Mouse (Mus musculus) intestine, embryonic 16.5 days (tissue): Measurements from ENCODE around the gene Cct3. TPM values are rescaled to one million over a fixed set of nuclear protein-coding genes. Genes with fewer than 3 reads are reported as not detected.
"Not testable (repeated sequence)": the region's sequence is repeated elsewhere in the genome, so short reads cannot be mapped to it uniquely, and the experiment has no call there.

ENCODE experiments used
- ATAC-seq: fragments of 200-750 bp; cut with Nextera tagmentation; 2 replicates; pipeline ENCODE4 v1.8.0; 2017; ENCODE audit warnings: moderate TSS enrichment, moderate library complexity
- H3K27ac ChIP-seq: fragments of 300-500 bp; sonication (generic); 2 replicates; pipeline ENCODE4 v1.5.1; 2014; ENCODE audit warnings: mild to moderate bottlenecking, low read length
- H3K27me3 ChIP-seq: fragments of 300-500 bp; sonication (generic); replicated peaks from 2 replicates; pipeline ENCODE4 v1.6.1; 2014; ENCODE audit warnings: low read length, control low read depth, mixed read lengths; ENCODE audit not compliant: control insufficient read depth, insufficient read depth
- H3K36me3 ChIP-seq: fragments of 300-500 bp; sonication (generic); 2 replicates; pipeline ENCODE4 v1.6.1; 2014; ENCODE audit warnings: low read length, control low read depth; ENCODE audit not compliant: control insufficient read depth, insufficient read depth
- H3K4me1 ChIP-seq: fragments of 300-500 bp; sonication (generic); 2 replicates; pipeline ENCODE4 v1.6.1; 2014; ENCODE audit warnings: low read length, control low read depth, mixed read lengths; ENCODE audit not compliant: control insufficient read depth, insufficient read depth
- H3K4me2 ChIP-seq: fragments of 300-500 bp; sonication (generic); 2 replicates; pipeline ENCODE4 v1.6.1; 2014; ENCODE audit warnings: low read depth, low read length, control low read depth
- H3K4me3 ChIP-seq: fragments of 300-500 bp; sonication (generic); 2 replicates; pipeline ENCODE4 v1.5.1; 2014; ENCODE audit warnings: mild to moderate bottlenecking, low read length
- H3K9ac ChIP-seq: fragments of 300-500 bp; sonication (generic); 2 replicates; pipeline ENCODE4 v1.6.1; 2014; ENCODE audit warnings: low read depth, low read length
- H3K9me3 ChIP-seq: fragments of 300-500 bp; sonication (generic); 2 replicates; pipeline ENCODE4 v1.6.1; 2016; ENCODE audit warnings: low read length, control low read depth; ENCODE audit not compliant: control insufficient read depth
- WGBS: fragments of 180-500 bp; shearing (Covaris S2); extraction: QIAGEN DNeasy Blood & Tissue Kit; methylation state at CpG from one replicate; pipeline ENCODE4 v1.1.7; 2014; 5-methylcytosine and 5-hydroxymethylcytosine counted together
- polyA plus RNA-seq: library from polyadenylated mRNA; unstranded; fragments of >200 nt; fragmentation: Nextera tagmentation; extraction: Ambion mirVana; gene quantifications from 2 replicates; pipeline ENCODE4 v1.2.1, GENCODE M21; 2015

Gene Cct3
- polyA plus RNA-seq, 1 experiment from 2014 or later, result 510 TPM

- Histone ChIP-seq H3K4me1 (peaks cover 14% of the 10 kb centered on the region), H3K4me3 (peak within 1 kb of the TSS; percentile 20), H3K27ac (no peak within 1 kb of the TSS; the same call in 1 of the 2 replicates), H3K4me2 (peak within 1 kb of the TSS; percentile 47), H3K36me3 (peaks cover 19% of the 10 kb centered on the region), H3K9ac (peak within 1 kb of the TSS; percentile 48; the same call in 1 of the 2 replicates), H3K9me3 (no peaks in the 10 kb centered on the region), H3K27me3 (peaks cover 10% of the 10 kb centered on the region)
- peak; percentile 41 for ATAC-seq
- 6% methylated on average over 16 of the region's 16 CpGs for WGBS
These were observed 67.4 kb downstream of the Cct3 start, which contains the start of gene Paqr6 for GRCm38 (mm10) chr3:88364337-88364736. Paqr6 (plus strand) TSS chr3:88364584.

- ATAC-seq, result no peak
- peaks cover 13% of the 10 kb centered on the region for H3K36me3 ChIP-seq
- WGBS, result 42% methylated on average over 34 of the region's 34 CpGs
- H3K4me3 ChIP-seq, result no peak overlapping the region
- H3K4me2 ChIP-seq, result no peak overlapping the region
- no peak overlapping the region for H3K9ac ChIP-seq
- H3K27ac ChIP-seq, result no peak overlapping the region
- peaks cover 7% of the 10 kb centered on the region; the same call in 1 of the 2 replicates for H3K9me3 ChIP-seq
- H3K27me3 ChIP-seq, result peaks cover 10% of the 10 kb centered on the region
- peaks cover 14% of the 10 kb centered on the region for H3K4me1 ChIP-seq
These were observed 68.9 kb downstream of the Cct3 start for GRCm38 (mm10) chr3:88365705-88366361.

- 4% methylated on average over 19 of the region's 22 CpGs for WGBS
- Histone ChIP-seq H3K4me2 (peak overlapping the region; percentile 30), H3K27me3 (peaks cover 10% of the 10 kb centered on the region), H3K4me1 (peaks cover 14% of the 10 kb centered on the region)
- H3K9ac ChIP-seq, H3K27ac ChIP-seq, H3K9me3 ChIP-seq, H3K4me3 ChIP-seq, H3K36me3 ChIP-seq: not testable (repeated sequence)
- ATAC-seq, result peak; percentile 76
These were observed 70.0 kb downstream of the Cct3 start for GRCm38 (mm10) chr3:88366830-88367428.

- H3K9me3 ChIP-seq, H3K36me3 ChIP-seq, H3K4me3 ChIP-seq, H3K9ac ChIP-seq, ATAC-seq, H3K27ac ChIP-seq, H3K4me2 ChIP-seq: not testable (repeated sequence)
- WGBS, result 52% methylated on average over 3 of the region's 7 CpGs
- peaks cover 14% of the 10 kb centered on the region for H3K4me1 ChIP-seq
- peaks cover 10% of the 10 kb centered on the region for H3K27me3 ChIP-seq
These were observed 70.6 kb downstream of the Cct3 start for GRCm38 (mm10) chr3:88367517-88367916.

GRCm38 (mm10) chr3:88368511-88368910 lies 71.6 kb downstream of the Cct3 start:
- not testable (repeated sequence) for ATAC-seq

More at GRCm38 (mm10) chr3:88368511-88368910, 71.6 kb downstream of the Cct3 start:
- H3K9me3 ChIP-seq, H3K36me3 ChIP-seq, H3K4me2 ChIP-seq, H3K27ac ChIP-seq, H3K9ac ChIP-seq, H3K4me3 ChIP-seq: not testable (repeated sequence)
- 89% methylated on average over 7 of the region's 7 CpGs for WGBS
- H3K27me3 ChIP-seq, result peaks cover 10% of the 10 kb centered on the region
- H3K4me1 ChIP-seq, result peaks cover 14% of the 10 kb centered on the region

Other genes with a start within 250 kb of the Cct3 start
- gene Naxe, start 238.6 kb upstream of the Cct3 start, polyA plus RNA-seq, result 170 and 178 TPM in 2 replicates
- gene Ttc24, start 218.8 kb upstream of the Cct3 start, polyA plus RNA-seq, result not detected in 2 replicates
- gene Iqgap3, start 215.1 kb upstream of the Cct3 start, polyA plus RNA-seq, result 14.3 and 14.5 TPM in 2 replicates
- 13.7 and 23.2 TPM in 2 replicates for gene Mef2d, start 154.7 kb upstream of the Cct3 start, polyA plus RNA-seq
- 0.69 and 1.3 TPM in 2 replicates for gene Rhbg, start 42.4 kb upstream of the Cct3 start, polyA plus RNA-seq
- gene Gm38392, start 9.9 kb upstream of the Cct3 start, polyA plus RNA-seq, result 0.81 TPM in 1 of 2 replicates, not detected in the other
- 9.7 and 10.8 TPM in 2 replicates for gene Tsacc, start 117 bp upstream of the Cct3 start, polyA plus RNA-seq
- gene Glmp, start 27.9 kb downstream of the Cct3 start, polyA plus RNA-seq, result 365 and 416 TPM in 2 replicates
- gene Tmem79, start 39.0 kb downstream of the Cct3 start, polyA plus RNA-seq, result 23.8 and 29.4 TPM in 2 replicates
- 34.2 and 34.7 TPM in 2 replicates for gene Smg5, start 39.1 kb downstream of the Cct3 start, polyA plus RNA-seq
- gene Paqr6, start 67.5 kb downstream of the Cct3 start, polyA plus RNA-seq, result 4.4 and 5.1 TPM in 2 replicates
- 2.2 and 5.3 TPM in 2 replicates for gene Bglap3, start 75.6 kb downstream of the Cct3 start, polyA plus RNA-seq
- gene Bglap2, start 81.6 kb downstream of the Cct3 start, polyA plus RNA-seq, result not detected in 2 replicates
- gene Bglap, start 87.3 kb downstream of the Cct3 start, polyA plus RNA-seq, result 0.69 TPM in 1 of 2 replicates, not detected in the other
- gene Pmf1, start 113.2 kb downstream of the Cct3 start, polyA plus RNA-seq, result 112 and 129 TPM in 2 replicates
- gene Slc25a44, start 128.0 kb downstream of the Cct3 start, polyA plus RNA-seq, result 20.4 and 21.8 TPM in 2 replicates
- 60.9 and 71.1 TPM in 2 replicates for gene Sema4a, start 164.1 kb downstream of the Cct3 start, polyA plus RNA-seq
- gene Lmna, start 212.8 kb downstream of the Cct3 start, polyA plus RNA-seq, result 126 and 127 TPM in 2 replicates
- gene Mex3a, start 235.3 kb downstream of the Cct3 start, polyA plus RNA-seq, result 6.5 and 7.3 TPM in 2 replicates